Mouse (Mus musculus) CH12F3 (cell line): ENCODE measurements at regions not wholly inside any gene's neighbourhood (a gene's known extent, or its start where the extent isn't known, plus 50 kb on each side); places are given as distances from the start of the nearest gene placed in this dataset.

ENCODE experiments used
- in situ Hi-C: fragments of 300-500 bp; cut with MboI; formaldehyde crosslinking; loops from 2 replicates; pipeline ENCODE4 v1.14.3; 2020; ENCODE audit warnings: low sequenced_read_pairs

DNA sequence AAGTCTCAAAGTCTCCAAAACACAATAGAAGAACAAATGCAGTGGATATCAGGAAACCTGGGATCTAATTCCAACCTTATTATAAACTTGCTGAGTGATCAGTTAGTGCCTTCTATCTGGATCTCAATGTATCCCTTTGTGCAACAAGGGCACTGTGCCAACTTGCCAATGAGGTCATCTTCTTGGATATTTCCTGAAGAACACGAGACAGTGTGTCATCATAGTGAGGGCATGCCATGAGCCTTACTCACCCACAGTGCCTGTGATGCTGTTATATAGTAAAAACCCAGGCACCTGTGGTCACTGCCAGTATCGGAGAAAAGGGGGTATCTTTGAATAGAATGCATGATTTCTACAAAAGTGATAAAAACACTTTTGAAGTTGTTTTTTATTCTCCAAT lies 60.2 kb upstream of the Cd34 start:
- in situ Hi-C loops: loop anchor here (10.0 kb wide), 1 partner anchor 76 kb away; no protein-coding TSS in a partner anchor

GRCm38 (mm10) chr1:194879324-194880233 lies 59.0 kb upstream of the Cd34 start:
- in situ Hi-C loops: loop anchor here (10.0 kb wide), 1 partner anchor 75 kb away; no protein-coding TSS in a partner anchor

- in situ Hi-C loops: no loop called here
These were observed 56.9 kb upstream of the Cd34 start for GRCm38 (mm10) chr1:194881556-194882223.

DNA sequence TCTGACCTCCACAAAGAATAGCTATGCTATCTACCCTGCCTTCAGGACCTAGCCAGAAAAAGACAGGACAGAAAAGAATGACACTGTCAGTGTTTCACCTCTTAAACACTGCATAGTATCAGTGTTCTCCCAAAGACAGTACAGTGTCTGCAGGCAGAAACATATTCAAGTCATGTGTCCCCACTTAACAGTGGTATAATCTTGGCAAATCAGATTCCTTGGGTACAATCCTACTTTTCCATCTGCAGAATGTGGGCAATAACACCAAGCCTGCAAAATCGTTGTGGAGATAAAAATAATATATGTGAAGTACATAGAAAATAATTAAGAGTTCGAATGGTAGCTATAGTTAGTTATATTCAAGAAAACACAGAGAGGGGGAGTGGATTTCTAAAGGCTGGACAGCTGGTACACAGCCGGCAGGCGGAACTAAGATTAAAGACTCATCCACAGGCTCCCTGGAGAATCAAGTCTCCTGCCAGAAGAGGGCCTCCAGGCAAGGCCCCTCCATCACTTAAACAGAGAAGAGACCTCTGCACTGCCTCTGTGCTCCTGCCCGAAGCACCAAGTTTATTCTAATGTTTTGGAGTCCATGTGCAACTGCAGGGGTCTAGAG lies 53.4 kb upstream of the Cd34 start:
- in situ Hi-C loops: no loop called here

DNA sequence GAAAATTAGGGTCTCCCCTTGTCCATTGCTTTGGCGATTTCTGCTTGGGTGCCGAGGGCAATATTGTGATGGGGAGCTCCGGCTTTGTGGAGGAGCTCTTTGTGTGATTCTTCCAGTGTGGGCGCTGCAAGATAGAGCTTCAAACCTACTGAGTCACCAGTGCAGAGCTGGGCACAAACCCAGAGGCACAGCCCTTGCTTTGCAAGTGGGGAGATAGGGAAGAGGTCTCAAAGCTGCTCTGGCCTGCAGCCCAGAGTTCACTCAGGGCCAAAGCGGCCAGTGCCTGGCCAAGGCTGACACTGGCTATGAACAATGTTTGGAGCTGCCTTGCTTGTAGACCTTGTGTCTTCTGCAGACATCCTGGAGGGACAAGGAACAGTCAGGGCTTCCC lies 52.9 kb upstream of the Cd34 start:
- in situ Hi-C loops: no loop called here
